Mouse (Mus musculus) G1E (cell line): ENCODE results near the gene B4galt2.

Source experiments
- CTCF ChIP-seq: IDR thresholded peaks from 2 replicates; pipeline ENCODE4 v1.5.1; 2012; ENCODE audit warnings: low read depth, low read length, inconsistent platforms, mixed read lengths
- GATA2 ChIP-seq: IDR thresholded peaks from 2 replicates; pipeline ENCODE4 v1.6.1; 2012; ENCODE audit warnings: low read depth, low read length, inconsistent platforms, borderline replicate concordance
- POLR2AphosphoS5 ChIP-seq: IDR thresholded peaks from 2 replicates; pipeline ENCODE4 v1.6.1; 2012; ENCODE audit warnings: low read depth, low read length, inconsistent platforms; ENCODE audit not compliant: insufficient replicate concordance
- TAL1 ChIP-seq: conservative IDR thresholded peaks from 2 replicates; pipeline ENCODE4 v1.6.1; 2012; ENCODE audit warnings: low read depth, low read length, inconsistent platforms, mixed read lengths

DNA sequence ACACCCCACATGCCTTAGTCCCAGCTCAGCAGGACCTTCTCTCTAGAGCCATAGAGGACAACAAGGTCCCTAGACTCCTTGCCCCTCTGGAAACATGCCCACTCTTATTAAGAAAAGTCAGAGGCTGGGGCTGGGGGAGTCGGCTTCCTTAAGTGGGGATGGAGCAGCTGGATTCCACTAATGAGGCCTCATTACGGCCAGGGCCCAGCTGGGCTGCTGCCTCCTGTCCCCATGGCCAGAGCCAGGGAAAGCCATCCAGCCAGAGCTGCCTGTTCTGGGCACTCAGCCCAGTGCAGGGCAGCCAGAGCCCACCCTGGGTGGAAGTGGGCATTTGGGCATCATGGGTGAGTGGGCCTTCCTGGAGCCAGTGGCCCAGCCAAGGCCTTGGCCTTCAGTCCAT, 36.3 kb downstream of the B4galt2 start:
- no peak for TF ChIP-seq CTCF
- TF ChIP-seq POLR2AphosphoS5 = no peak
- TF ChIP-seq TAL1 = no peak
- no peak for TF ChIP-seq GATA2
